Mouse (Mus musculus) midbrain, embryonic 11.5 days (tissue): Measurements from ENCODE around the gene Sema3g. TPM values are rescaled to one million over a fixed set of nuclear protein-coding genes. Genes with fewer than 3 reads are reported as not detected.

Experiments
- ATAC-seq: fragments of 200-750 bp; cut with Nextera tagmentation; 2 replicates; pipeline ENCODE4 v1.8.0; 2017; ENCODE audit warnings: moderate TSS enrichment, moderate library complexity; ENCODE audit not compliant: low FRiP score
- DNase-seq: peaks from one replicate; pipeline ENCODE4 v3.0.0; 2015; ENCODE audit warnings: low spot score; ENCODE audit errors: missing footprints
- H3K27ac ChIP-seq: fragments of 300-500 bp; sonication (generic); 2 replicates; pipeline ENCODE4 v1.5.1; 2014; ENCODE audit warnings: low read depth, low read length
- H3K27me3 ChIP-seq: fragments of 300-500 bp; sonication (generic); 2 replicates; pipeline ENCODE4 v1.6.1; 2014; ENCODE audit warnings: mild to moderate bottlenecking, low read length, moderate library complexity, mixed read lengths; ENCODE audit not compliant: control insufficient read depth, insufficient read depth
- H3K36me3 ChIP-seq: fragments of 300-500 bp; sonication (generic); 2 replicates; pipeline ENCODE4 v1.6.1; 2014; ENCODE audit warnings: mild to moderate bottlenecking, low read length, moderate library complexity, mixed read lengths; ENCODE audit not compliant: control insufficient read depth, insufficient read depth
- H3K4me1 ChIP-seq: fragments of 300-500 bp; sonication (generic); 2 replicates; pipeline ENCODE4 v1.6.1; 2014; ENCODE audit warnings: low read length; ENCODE audit not compliant: control insufficient read depth, insufficient read depth
- H3K4me2 ChIP-seq: fragments of 300-500 bp; sonication (generic); 2 replicates; pipeline ENCODE4 v1.6.1; 2014; ENCODE audit warnings: mild to moderate bottlenecking, moderate library complexity
- H3K4me3 ChIP-seq: fragments of 300-500 bp; sonication (generic); 2 replicates; pipeline ENCODE4 v1.5.1; 2014; ENCODE audit warnings: low read depth, low read length
- H3K9ac ChIP-seq: fragments of 300-500 bp; sonication (generic); 2 replicates; pipeline ENCODE4 v1.6.1; 2014; ENCODE audit warnings: low read length
- H3K9me3 ChIP-seq: fragments of 300-500 bp; sonication (generic); 2 replicates; pipeline ENCODE4 v1.6.1; 2016; ENCODE audit warnings: low read length; ENCODE audit not compliant: control insufficient read depth
- WGBS: fragments of 180-500 bp; shearing (Covaris S2); extraction: QIAGEN DNeasy Blood & Tissue Kit; methylation state at CpG from one replicate; pipeline ENCODE4 v1.1.7; 2014; 5-methylcytosine and 5-hydroxymethylcytosine counted together
- polyA plus RNA-seq: library from polyadenylated mRNA; unstranded; fragments of >200 nt; fragmentation: Nextera tagmentation; extraction: Ambion mirVana; gene quantifications from 2 replicates; pipeline ENCODE4 v1.2.1, GENCODE M21; 2014

The Sema3g gene
- 0.19 and 0.37 TPM in 2 replicates for polyA plus RNA-seq

DNA sequence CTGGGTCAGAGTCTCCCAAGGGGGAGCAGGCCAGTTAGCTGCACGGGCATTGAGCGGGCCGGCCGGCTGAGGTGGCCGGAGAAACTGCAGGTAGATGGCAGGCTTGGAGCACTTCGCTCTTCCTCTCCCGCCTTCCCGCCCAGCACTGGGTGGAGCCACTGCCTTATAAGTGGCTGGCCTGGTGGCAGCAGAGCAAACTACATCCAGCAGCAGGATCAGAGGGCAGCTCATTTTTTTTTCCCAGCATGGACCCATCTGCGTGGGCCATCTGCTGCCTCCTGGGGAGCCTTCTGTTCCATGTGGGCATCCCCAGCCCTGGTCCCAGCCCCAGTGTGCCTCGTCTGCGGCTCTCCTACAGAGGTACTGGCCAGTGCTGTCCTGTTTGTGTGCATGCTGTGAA, at the start of gene Sema3g:
TSS of gene Sema3g (plus strand) at position 195 of the 400 bp plus-strand sequence.
- Histone ChIP-seq H3K27me3 (no peaks in the 10 kb centered on the region), H3K27ac (no peak within 1 kb of the TSS), H3K4me2 (no peak within 1 kb of the TSS), H3K4me3 (no peak within 1 kb of the TSS), H3K9ac (no peak within 1 kb of the TSS), H3K4me1 (no peaks in the 10 kb centered on the region), H3K9me3 (no peaks in the 10 kb centered on the region), H3K36me3 (no peaks in the 10 kb centered on the region)
- 21% methylated on average over 11 of the region's 11 CpGs for WGBS
- DNase-seq (peak; percentile 82), ATAC-seq (peak; percentile 67; the same call in 1 of the 2 replicates)

DNA sequence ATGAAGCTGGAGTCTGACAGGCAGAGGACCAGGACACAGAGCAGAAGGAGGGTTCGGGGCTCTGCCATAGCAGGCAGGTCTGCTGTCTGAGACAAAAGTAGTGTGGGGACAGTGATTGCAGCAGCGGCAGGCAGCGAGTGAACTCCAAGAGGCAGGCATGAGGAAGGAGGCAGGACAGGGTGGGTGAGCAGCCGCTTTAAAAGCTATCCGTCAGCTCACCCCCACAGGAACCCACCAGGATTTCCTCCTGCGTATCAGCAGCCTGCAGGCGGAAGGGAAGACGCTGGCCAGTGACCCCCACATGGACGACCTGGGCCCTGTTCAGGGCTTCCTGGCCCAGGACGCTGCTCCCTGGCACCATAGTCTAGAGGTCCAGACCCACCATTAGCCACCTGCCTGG, 49.2 kb upstream of the Sema3g start, which contains the start of gene Stab1:
TSS of gene Stab1 (minus strand) at position 217 of the 400 bp plus-strand sequence.
- H3K27ac ChIP-seq = no peak within 1 kb of the TSS
- H3K27me3 ChIP-seq = no peaks in the 10 kb centered on the region
- DNase-seq = no peak
- no peak within 1 kb of the TSS for H3K4me2 ChIP-seq
- no peak within 1 kb of the TSS for H3K9ac ChIP-seq
- H3K36me3 ChIP-seq = peaks cover 32% of the 10 kb centered on the region
- H3K4me3 ChIP-seq = no peak within 1 kb of the TSS
- H3K4me1 ChIP-seq = no peaks in the 10 kb centered on the region
- WGBS = 72% methylated on average over 10 of the region's 10 CpGs
- ATAC-seq = no peak
- H3K9me3 ChIP-seq = no peaks in the 10 kb centered on the region

DNA sequence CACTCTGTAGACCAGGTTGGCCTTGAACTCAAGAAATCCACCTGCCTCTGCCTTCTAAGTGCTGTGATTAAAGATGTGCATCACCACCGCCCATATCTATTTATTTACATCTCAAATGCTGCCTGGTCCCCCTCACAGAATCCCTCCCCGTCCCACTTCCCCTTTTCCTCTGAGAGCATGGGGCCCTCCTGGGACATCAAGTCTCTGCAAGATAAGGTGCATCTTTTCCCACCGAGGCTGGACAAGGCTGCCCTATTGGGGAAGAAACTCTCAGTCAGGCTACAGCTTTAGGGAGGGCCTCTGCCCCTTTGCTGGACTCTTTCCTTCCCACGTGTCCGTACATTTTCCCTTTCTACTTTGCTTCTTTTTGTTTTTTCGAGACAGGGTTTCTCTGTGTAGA, 48.2 kb upstream of the Sema3g start:
- Histone ChIP-seq H3K4me1 (no peaks in the 10 kb centered on the region), H3K27me3 (no peaks in the 10 kb centered on the region), H3K4me2 (no peak overlapping the region), H3K4me3 (no peak overlapping the region), H3K36me3 (peaks cover 41% of the 10 kb centered on the region), H3K9me3 (no peaks in the 10 kb centered on the region), H3K27ac (no peak overlapping the region), H3K9ac (no peak overlapping the region)
- ATAC-seq (no peak), DNase-seq (no peak)
- WGBS = 92% methylated on average over 6 of the region's 6 CpGs

DNA sequence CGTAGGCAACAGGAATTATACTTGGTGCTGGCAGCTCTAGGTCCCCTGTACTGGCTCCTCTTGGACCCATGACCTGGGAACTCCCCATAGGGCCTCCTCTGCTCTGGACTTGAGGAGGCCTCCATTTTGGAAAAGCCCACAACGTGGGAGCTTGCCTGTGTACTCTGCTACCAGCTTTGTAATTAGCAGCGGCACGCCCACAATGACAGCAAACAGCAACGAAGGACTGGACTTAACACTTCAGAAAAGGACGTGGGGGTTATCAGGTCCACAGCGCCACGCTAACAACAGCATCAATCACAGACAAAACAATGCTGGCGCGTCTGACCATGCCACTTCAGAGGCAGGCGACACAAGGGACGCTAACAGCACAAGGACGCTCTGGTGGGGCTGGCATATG, 46.7 kb upstream of the Sema3g start:
- ATAC-seq (no peak), DNase-seq (no peak)
- Histone ChIP-seq H3K27ac (no peak overlapping the region), H3K9me3 (no peaks in the 10 kb centered on the region), H3K4me2 (no peak overlapping the region), H3K4me1 (no peaks in the 10 kb centered on the region), H3K9ac (no peak overlapping the region), H3K36me3 (peaks cover 50% of the 10 kb centered on the region), H3K4me3 (no peak overlapping the region), H3K27me3 (no peaks in the 10 kb centered on the region)
- 91% methylated on average over 13 of the region's 13 CpGs for WGBS

DNA sequence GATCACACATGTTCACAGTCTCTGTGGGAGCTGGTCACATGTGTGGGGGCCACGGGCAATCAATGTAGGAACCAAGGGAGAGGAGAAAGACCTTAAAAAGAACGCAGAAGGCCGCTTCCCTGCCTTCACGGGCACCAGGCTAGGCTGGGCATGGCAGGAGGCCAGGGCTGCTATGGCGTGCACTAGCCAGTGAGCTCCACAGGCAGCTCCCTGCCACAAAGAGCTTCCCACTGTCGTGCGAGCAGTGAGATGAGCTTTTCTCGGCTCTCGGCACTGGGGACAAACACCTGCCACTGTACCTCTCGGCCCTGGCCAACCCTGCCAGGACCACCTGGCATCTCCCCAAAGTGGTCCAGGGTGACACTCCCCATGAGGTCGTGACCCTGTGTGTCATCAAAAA, 46.3 kb upstream of the Sema3g start:
- no peaks in the 10 kb centered on the region for H3K4me1 ChIP-seq
- no peak for DNase-seq
- ATAC-seq = no peak
- no peak overlapping the region for H3K9ac ChIP-seq
- 92% methylated on average over 11 of the region's 11 CpGs for WGBS
- no peak overlapping the region for H3K4me2 ChIP-seq
- H3K9me3 ChIP-seq = no peaks in the 10 kb centered on the region
- H3K27me3 ChIP-seq = no peaks in the 10 kb centered on the region
- no peak overlapping the region for H3K27ac ChIP-seq
- no peak overlapping the region for H3K4me3 ChIP-seq
- peaks cover 53% of the 10 kb centered on the region for H3K36me3 ChIP-seq

DNA sequence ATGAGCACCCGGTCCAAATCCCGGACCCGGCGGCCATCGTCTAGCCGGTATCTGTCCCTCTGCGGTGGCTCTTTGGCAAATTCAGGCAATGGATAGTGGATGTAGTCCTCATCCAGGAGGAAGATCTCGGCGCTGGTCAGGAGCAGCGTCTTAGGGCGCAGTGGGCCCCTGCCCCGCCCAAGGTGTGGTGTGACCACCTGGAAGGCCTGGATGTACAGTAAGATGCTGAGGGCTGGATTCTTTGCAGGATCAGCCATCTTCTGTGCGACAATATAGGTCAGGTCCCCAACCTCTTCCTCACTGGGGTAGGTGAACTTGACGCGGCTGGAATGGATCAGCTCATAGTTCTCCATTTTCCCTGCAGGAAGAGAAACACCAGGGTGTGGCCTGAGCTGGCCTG, 45.8 kb upstream of the Sema3g start:
- DNase-seq (no peak), ATAC-seq (no peak)
- Histone ChIP-seq H3K9ac (no peak overlapping the region), H3K27ac (no peak overlapping the region), H3K36me3 (peaks cover 57% of the 10 kb centered on the region), H3K9me3 (no peaks in the 10 kb centered on the region), H3K4me3 (no peak overlapping the region), H3K4me1 (no peaks in the 10 kb centered on the region), H3K27me3 (no peaks in the 10 kb centered on the region), H3K4me2 (no peak overlapping the region)
- 96% methylated on average over 15 of the region's 15 CpGs for WGBS

DNA sequence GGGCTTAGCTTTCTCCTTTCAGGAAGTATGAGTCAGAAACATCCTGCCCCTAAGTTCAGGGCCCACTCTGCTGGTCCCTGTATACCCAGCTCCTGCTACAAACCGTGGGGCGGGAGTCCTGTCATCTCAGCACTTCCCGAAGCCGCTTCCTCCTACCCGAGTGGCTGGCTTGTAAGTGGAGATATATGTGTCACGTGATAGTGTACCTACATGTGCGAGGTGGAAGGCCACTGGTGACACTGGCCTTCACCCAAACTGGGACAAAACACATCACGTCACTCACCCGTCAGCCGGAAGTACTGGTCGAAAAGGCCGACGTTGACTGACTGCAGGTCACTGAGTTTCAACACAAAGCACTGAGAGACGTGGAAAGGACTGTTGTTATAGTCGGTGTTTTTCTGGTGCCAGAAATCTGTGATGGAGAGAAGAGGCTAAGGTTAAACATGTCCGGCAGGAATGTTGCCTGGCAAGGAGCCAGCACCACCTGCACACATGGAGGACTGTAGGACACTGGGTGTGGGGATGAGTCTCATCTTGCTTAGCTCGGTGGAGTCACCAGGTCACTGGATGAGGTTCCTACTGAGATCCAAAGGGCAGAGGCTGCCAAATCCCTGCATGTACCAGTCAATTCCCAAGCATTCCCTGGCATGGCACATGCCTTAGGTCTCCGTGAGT, 44.7 kb upstream of the Sema3g start:
- Histone ChIP-seq H3K4me3 (no peak overlapping the region), H3K4me2 (no peak overlapping the region), H3K9me3 (no peaks in the 10 kb centered on the region), H3K4me1 (no peaks in the 10 kb centered on the region), H3K36me3 (peaks cover 67% of the 10 kb centered on the region), H3K9ac (no peak overlapping the region), H3K27me3 (no peaks in the 10 kb centered on the region), H3K27ac (no peak overlapping the region)
- no peak for ATAC-seq
- 91% methylated on average over 18 of the region's 18 CpGs for WGBS
- DNase-seq = no peak

DNA sequence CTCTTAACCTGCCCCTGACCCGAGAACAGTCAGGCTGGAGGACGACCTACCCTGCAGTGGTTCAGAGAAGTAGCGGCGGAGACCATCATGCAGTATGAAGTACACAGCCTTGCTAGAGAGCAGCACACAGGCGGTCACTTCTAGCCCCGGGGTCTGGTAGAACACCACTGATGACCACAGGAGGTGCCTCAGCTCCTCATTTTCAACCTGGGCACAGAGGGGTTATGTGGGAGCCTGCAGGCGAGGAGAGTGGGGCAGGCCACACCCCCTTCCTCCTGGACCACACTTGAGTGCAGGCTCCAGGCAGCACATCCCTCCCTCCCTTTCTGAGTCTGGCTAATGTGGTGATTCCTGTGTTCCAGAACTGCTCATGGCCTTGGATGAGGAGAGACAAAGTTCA, 44.1 kb upstream of the Sema3g start:
- ATAC-seq (no peak), DNase-seq (no peak)
- no peak overlapping the region for H3K4me3 ChIP-seq
- H3K9me3 ChIP-seq = no peaks in the 10 kb centered on the region
- H3K9ac ChIP-seq = no peak overlapping the region
- WGBS = 92% methylated on average over 7 of the region's 7 CpGs
- peaks cover 67% of the 10 kb centered on the region for H3K36me3 ChIP-seq
- H3K27me3 ChIP-seq = no peaks in the 10 kb centered on the region
- no peak overlapping the region for H3K27ac ChIP-seq
- H3K4me2 ChIP-seq = no peak overlapping the region
- no peaks in the 10 kb centered on the region for H3K4me1 ChIP-seq

DNA sequence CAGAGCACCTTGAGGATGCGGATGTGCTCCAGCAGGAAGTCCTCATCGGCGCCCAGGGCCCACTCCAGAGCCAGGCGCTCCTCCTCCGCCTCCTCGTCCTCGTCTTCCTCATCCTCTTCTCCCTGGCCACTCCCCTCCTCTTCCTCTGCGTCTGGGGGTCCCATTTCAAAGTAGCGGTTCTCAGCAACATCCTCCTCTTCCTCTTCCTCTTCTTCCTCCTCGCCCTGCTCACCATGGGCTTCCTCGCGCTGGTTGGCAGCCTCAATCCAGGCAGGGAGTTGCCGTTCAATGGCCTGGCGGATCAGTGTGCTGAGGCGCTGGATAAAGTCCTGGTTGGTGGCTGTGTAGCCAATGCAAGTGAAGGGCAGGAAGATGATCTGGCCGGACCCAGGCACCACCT, 40.4 kb upstream of the Sema3g start:
- ATAC-seq = no peak
- Histone ChIP-seq H3K4me2 (no peak overlapping the region), H3K4me3 (no peak overlapping the region), H3K9ac (no peak overlapping the region), H3K4me1 (no peaks in the 10 kb centered on the region), H3K27ac (no peak overlapping the region), H3K36me3 (peaks cover 71% of the 10 kb centered on the region), H3K27me3 (no peaks in the 10 kb centered on the region), H3K9me3 (no peaks in the 10 kb centered on the region)
- DNase-seq = no peak
- 92% methylated on average over 16 of the region's 16 CpGs for WGBS
